Mouse (Mus musculus) megakaryocyte, embryonic 14.5 days (primary cell): ENCODE data around the gene Rilpl1. TPM values are rescaled to one million over a fixed set of nuclear protein-coding genes. Genes with fewer than 3 reads are reported as not detected.

Experiments
- H3K27me3 ChIP-seq: replicated peaks from 2 replicates; pipeline ENCODE3; 2012; ENCODE audit warnings: inconsistent platforms
- H3K36me3 ChIP-seq: replicated peaks from 2 replicates; pipeline ENCODE3; 2012; ENCODE audit warnings: low read length, inconsistent platforms, mixed read lengths
- H3K4me1 ChIP-seq: 2 replicates; pipeline ENCODE4 v1.6.1; 2012; ENCODE audit warnings: inconsistent platforms
- H3K4me3 ChIP-seq: replicated peaks from 2 replicates; pipeline ENCODE3; 2012; ENCODE audit warnings: moderate library complexity, mild to moderate bottlenecking, inconsistent platforms
- H3K9me3 ChIP-seq: 2 replicates; pipeline ENCODE4 v1.6.1; 2012; ENCODE audit warnings: inconsistent platforms
- FLI1 ChIP-seq: IDR thresholded peaks from 2 replicates; pipeline ENCODE4 v1.6.1; 2012; ENCODE audit warnings: low read length, inconsistent platforms, mixed read lengths
- GATA1 ChIP-seq: IDR thresholded peaks from 3 replicates; pipeline ENCODE4 v1.6.1; 2012; ENCODE audit warnings: mixed read lengths, low read length, inconsistent platforms, borderline replicate concordance
- polyA plus RNA-seq: library from polyadenylated mRNA; stranded (reverse); fragments of >175 nt; gene quantifications from 2 replicates; pipeline ENCODE4 v1.2.3, GENCODE M21; 2012; ENCODE audit warnings: low replicate concordance; ENCODE audit not compliant: insufficient read depth

Rilpl1 gene
- polyA plus RNA-seq, 1 experiment: 11.4 TPM

DNA sequence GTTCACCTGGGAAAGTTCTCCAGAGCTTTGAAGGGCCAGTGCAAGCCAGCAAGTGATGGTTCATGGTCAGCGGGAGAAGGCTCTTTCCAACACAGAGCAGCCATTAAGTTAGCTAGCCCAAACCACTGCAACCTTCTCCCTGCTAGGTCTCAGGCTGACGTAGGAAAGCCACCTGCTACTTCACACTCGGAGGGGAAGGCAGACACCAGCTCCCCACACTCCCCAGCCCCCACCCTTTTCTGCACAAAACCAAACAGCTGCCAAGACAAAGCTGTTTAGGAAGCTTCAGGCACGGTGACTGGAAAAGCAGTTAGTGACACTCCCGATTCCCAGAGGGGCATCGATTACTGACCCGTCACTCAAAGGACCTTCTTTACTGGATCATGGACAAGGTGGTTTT lies 35.6 kb downstream of the Rilpl1 start:
- Histone ChIP-seq H3K36me3 (peaks cover 54% of the 10 kb centered on the region), H3K9me3 (no peaks in the 10 kb centered on the region), H3K27me3 (no peaks in the 10 kb centered on the region), H3K4me3 (no peak overlapping the region), H3K4me1 (peaks cover 57% of the 10 kb centered on the region)
- TF ChIP-seq FLI1 (no peak), GATA1 (no peak)

DNA sequence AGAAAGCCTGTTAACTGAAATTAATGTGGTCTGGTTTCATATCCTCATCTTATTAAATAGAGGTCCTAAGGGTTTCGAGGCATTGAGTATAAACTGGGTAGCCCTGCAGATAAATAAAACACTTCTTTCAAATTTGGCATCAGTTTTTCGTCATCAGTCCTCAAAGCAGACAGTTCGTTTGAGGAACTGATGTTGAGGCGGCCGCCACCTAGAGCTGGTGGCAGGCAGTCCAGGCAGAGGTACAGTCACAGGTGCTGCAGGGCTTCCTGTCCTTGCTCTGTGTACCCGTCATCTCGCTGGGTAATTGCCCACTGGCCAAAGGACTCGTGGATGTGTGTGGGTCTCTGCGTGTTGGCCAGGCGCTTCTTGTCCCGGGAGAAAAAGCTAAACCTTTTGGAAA lies 37.7 kb downstream of the Rilpl1 start:
- H3K9me3 ChIP-seq: no peaks in the 10 kb centered on the region
- no peak overlapping the region for H3K4me3 ChIP-seq
- H3K27me3 ChIP-seq: no peaks in the 10 kb centered on the region
- TF ChIP-seq GATA1 (no peak), FLI1 (no peak)
- peaks cover 68% of the 10 kb centered on the region for H3K36me3 ChIP-seq
- peaks cover 60% of the 10 kb centered on the region for H3K4me1 ChIP-seq

DNA sequence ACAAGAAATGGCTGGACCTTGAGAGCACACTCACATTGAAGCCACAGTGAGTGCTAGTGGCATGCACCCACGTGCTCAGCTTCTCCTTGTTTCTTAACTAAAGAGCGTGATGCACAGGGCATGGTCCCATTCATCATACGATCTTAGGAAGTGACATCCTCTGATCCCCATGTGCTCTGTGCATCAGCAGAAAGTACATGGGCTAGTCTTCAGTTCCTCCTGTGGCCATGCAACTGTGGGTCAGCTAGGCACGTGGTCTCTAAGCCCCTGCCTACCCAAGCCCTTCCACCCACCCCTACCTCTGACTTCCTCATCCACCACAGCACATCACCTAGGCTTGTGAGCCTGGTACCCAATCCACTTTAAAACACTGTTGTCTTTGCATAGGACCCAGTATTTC lies 38.6 kb downstream of the Rilpl1 start:
- Histone ChIP-seq H3K36me3 (peaks cover 70% of the 10 kb centered on the region), H3K4me3 (peak overlapping the region; percentile 6), H3K4me1 (peaks cover 55% of the 10 kb centered on the region), H3K9me3 (no peaks in the 10 kb centered on the region), H3K27me3 (no peaks in the 10 kb centered on the region)
- TF ChIP-seq GATA1 (no peak), FLI1 (no peak)

DNA sequence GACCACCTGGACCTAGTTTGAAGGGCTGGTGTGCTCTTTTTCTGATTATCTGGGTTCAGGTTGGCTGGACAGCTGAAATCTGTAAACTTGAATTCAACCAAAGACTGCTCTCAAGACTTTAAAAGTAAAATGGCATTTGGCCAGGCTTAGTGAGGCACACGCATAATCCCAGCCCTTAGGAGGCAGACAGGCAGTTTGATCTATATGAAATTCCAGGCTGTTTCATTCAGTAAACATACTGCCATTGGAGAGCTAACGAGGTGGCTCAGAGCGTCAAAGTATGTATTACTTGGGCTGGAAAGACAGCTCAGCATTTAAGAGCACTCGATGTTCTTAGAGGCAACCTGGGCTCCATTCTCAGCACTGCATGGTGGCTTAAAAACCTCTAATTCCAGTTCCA lies 39.5 kb downstream of the Rilpl1 start:
- Histone ChIP-seq H3K4me3 (no peak overlapping the region), H3K27me3 (no peaks in the 10 kb centered on the region), H3K9me3 (no peaks in the 10 kb centered on the region), H3K36me3 (peaks cover 76% of the 10 kb centered on the region), H3K4me1 (peaks cover 46% of the 10 kb centered on the region)
- TF ChIP-seq GATA1: no peak
- TF ChIP-seq FLI1: no peak

DNA sequence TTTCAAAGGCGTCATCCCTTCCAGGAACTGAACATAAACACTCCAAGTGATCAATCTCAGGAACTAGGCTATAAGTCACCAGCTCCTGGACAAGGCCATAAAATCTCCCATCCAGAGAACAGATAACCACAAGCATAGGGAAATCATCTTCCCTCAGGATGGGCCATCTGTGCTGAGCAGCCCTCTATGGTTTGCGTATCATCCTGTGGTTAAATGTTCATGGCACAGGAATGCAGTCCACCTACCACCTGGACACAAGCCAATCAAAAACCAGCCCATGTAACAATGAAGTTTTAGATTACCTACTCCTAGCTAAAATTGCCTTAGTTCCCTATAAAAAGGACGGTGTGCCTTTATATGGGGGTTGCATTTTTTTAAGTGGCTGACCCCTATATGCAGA lies 42.3 kb downstream of the Rilpl1 start:
- H3K27me3 ChIP-seq: no peaks in the 10 kb centered on the region
- TF ChIP-seq FLI1 (no peak), GATA1 (no peak)
- no peak overlapping the region for H3K4me3 ChIP-seq
- H3K36me3 ChIP-seq: peaks cover 73% of the 10 kb centered on the region
- peaks cover 59% of the 10 kb centered on the region for H3K4me1 ChIP-seq
- H3K9me3 ChIP-seq: no peaks in the 10 kb centered on the region

DNA sequence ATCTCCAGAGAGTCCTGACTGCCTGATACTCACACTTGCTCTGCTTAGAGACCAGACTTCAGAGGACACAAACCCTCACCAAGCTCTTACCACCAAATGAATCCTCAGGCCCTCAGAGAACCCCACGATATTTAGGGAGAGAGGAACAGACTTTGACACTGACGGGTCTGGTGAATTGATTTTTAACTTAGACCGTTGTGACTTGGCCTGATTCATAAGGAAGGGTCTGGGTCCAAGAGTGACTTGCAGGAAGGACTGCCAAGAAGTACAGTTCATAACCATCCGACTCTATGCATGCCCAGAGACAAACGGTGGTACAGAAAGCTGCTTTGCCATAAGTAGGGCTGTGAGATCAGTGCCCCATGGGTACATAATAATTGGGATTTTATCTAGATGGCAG lies 45.5 kb downstream of the Rilpl1 start:
- Histone ChIP-seq H3K27me3 (no peaks in the 10 kb centered on the region), H3K4me3 (no peak overlapping the region), H3K4me1 (peaks cover 56% of the 10 kb centered on the region), H3K36me3 (peaks cover 42% of the 10 kb centered on the region), H3K9me3 (no peaks in the 10 kb centered on the region)
- TF ChIP-seq GATA1 (no peak), FLI1 (no peak)

DNA sequence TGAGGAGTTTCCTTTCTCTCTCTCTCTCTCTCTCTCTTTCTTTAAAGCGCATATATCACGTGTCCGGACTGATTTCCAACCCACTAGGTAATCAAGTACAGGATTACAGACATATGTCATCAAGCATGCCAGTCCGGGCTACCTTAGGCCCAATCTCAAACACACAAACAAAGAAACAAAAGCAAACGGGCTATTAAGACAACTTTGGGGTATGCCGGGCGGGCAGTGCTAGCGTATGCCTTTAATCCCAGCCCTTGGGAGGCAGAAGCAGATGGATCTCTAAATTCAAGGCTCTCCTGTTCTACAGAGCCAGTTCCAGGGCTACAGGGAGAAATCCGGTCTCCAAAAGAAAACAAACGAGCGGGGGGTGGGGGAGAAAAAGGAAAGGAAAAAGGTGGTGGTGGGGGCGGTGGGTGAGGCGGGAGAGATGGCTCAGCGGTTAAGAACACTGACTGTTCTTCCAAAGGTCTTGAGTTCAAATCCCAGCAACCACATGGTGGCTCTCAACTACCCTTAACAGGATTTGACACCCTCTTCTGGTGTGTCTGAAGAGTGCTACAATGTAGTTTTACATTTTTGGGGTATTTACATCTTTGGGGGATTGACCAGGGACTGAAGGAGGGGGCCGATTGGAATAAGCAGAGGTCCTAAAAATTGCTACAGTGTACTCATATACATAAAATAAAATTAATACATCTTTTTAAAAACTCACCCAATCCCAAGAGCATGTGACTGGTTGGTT lies 47.4 kb downstream of the Rilpl1 start:
- TF ChIP-seq FLI1: no peak
- no peak for TF ChIP-seq GATA1
- Histone ChIP-seq H3K9me3 (no peaks in the 10 kb centered on the region), H3K36me3 (peaks cover 29% of the 10 kb centered on the region), H3K4me3 (peak overlapping the region; percentile 98), H3K4me1 (peaks cover 54% of the 10 kb centered on the region), H3K27me3 (no peaks in the 10 kb centered on the region)

DNA sequence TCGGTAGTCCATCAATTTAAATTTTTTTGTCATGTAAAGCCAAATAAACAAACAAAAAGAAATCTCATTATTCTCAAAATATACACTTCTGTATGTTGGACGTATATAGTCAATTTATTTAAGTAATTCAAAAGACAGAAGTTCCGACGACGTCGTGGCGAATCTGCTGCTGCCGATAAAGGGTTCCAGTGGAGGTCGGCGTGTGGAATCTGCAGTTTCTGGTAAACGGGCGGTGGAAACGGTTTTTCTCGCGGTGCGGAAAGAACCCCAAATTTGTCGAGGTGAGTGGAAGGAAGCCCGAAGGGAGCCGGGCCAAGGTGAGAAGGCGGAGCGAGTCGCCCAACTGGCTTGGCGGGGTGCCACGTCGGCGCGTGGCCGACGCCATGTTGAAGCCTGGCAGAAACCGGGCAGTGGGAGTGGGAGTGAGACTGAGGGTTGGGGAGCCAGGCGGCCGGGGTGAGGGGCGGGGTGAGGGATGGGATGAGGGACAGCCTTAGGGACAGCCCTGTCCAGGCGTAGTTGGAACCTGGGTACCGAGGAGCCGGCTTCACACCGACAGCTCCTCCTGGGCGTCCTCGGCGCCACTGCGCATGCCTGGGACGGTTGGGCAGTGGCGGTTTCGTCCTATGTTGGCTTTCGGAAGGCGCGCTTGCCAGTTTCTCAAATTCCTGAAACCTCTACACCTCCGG lies 48.1 kb downstream of the Rilpl1 start, which contains the start of gene Snrnp35:
TSS of gene Snrnp35 (plus strand) at position 169 of the 689 bp plus-strand sequence.
- Histone ChIP-seq H3K4me3 (peak within 1 kb of the TSS; percentile 98), H3K27me3 (no peaks in the 10 kb centered on the region), H3K4me1 (peaks cover 52% of the 10 kb centered on the region), H3K9me3 (no peaks in the 10 kb centered on the region), H3K36me3 (peaks cover 25% of the 10 kb centered on the region)
- no peak for TF ChIP-seq GATA1
- no peak for TF ChIP-seq FLI1

DNA sequence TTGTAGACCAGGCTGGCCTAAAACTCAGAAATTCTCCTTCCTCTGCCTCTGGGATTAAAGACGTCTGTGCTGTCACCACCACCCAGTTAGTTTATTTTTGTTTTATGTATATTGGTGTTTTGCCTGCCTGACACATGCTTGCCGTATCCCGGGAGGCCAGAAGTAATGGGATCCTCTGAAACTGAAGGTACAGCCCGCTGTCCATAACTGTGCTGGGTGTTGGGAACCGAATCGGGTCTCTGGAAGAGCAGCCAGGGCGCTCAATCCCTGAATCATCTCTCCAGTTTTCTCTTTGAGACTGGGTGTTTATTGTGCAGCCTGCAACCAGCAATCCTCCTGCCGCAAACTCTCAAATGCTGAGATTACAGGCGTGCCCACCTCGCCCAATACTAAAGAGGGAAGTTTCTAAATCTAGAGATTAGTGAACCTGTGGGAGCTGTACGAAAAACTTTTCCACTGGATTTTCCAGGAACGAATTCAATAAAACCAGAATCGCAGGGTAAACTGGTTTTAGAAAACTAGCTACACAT lies 48.7 kb downstream of the Rilpl1 start:
- Histone ChIP-seq H3K9me3 (no peaks in the 10 kb centered on the region), H3K4me3 (peak overlapping the region; percentile 98), H3K36me3 (peaks cover 23% of the 10 kb centered on the region), H3K27me3 (no peaks in the 10 kb centered on the region), H3K4me1 (peaks cover 56% of the 10 kb centered on the region)
- TF ChIP-seq FLI1: no peak
- no peak for TF ChIP-seq GATA1

DNA sequence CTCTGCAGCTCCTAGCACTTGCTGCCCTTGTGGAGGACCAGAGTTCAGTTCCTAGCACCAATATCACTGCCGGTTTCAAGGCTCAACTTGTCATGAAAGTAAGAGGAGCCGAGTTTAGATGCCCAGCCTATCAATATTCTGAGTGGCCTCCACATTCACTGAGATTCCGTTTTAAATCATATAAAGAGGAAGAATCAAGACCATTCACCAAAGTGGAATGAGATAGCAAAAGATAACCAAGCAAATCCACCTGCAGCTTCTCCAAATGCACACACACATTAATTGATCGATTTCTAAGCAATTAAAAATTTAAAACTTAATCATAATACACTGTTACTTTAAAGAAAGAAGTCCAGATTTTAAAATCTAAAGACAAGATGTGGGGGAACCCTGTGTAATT lies 49.5 kb downstream of the Rilpl1 start:
- Histone ChIP-seq H3K9me3 (no peaks in the 10 kb centered on the region), H3K27me3 (no peaks in the 10 kb centered on the region), H3K4me1 (peaks cover 64% of the 10 kb centered on the region), H3K4me3 (no peak overlapping the region), H3K36me3 (peaks cover 18% of the 10 kb centered on the region)
- TF ChIP-seq FLI1: no peak
- no peak for TF ChIP-seq GATA1
